Mouse (Mus musculus) naive thymus-derived CD4-positive, alpha-beta T cell, adult 2 months (primary cell): Measurements from ENCODE around the gene Ubxn10.

Experiments
- DNase-seq: peaks from one replicate; pipeline ENCODE4 v3.0.0-alpha.2; 2011; ENCODE audit warnings: low read depth

Ubxn10 gene

DNA sequence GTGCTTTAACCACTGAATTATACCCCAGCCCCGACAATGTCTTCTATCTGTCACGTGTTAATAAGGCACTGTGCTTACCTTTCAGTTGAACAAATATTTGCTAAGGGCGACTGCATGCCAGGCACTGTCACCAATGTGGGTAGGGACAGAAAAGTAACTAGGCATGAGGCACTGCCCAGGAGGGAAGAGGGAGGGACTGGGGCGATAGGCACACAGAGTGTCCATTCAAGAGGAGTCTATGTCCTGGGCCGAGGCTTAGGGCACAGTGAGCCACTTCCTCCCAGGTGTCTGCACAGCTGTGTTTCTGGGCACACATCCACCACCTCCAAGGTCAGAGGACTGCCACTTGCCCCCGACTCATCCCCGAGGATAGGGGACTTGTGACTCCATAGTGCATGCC is at the start of gene Ubxn10:
Gene Ubxn10 (minus strand): TSS at position 137 of the 400 bp plus-strand sequence.
- DNase-seq: no peak

- DNase-seq: no peak
Observed at GRCm38 (mm10) chr4:138786141-138786540, 49.2 kb upstream of the Ubxn10 start.

GRCm38 (mm10) chr4:138785721-138786120 is 48.8 kb upstream of the Ubxn10 start:
- DNase-seq: no peak

DNA sequence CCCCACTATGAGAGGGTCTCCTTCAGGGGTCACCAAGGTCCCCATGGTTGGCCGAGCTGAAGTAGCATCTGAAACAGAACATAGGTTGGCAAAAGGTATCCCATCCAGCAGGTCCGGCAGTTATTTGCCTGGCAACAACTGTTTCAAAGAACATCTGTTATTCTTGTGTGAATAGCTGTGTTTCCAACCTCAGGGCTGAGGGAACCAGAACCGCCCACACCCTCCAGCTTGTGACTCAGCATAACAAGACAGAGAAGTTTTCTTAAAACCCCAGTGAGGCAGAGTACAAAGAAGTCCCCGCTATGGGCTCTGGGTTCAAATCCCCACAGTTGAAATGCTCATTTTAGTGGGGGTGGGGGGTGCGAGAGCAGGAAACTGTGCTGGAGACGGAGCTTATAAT is 45.1 kb upstream of the Ubxn10 start:
- no peak for DNase-seq

DNA sequence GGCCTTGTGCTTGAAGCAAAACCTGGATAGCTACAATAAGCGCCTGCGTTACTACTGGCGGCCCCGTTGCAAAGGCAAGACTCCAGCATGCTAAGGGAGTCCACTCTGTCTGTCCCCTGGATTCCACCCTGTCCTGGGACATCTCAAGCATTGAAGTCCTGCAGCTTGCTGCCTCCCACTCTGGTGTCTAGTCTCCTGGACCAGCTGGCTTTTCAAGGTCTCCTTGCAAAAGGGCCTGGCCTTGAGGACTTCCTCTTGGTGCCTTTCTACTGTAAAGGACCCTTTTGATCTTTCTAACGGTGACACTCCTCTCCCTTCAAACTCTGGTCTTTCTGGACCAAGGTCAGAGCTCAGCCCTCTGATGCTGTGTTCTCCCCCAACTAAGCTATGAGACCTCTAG is 43.3 kb upstream of the Ubxn10 start:
- no peak for DNase-seq

- DNase-seq: no peak
Observed at GRCm38 (mm10) chr4:138777417-138778407, 40.7 kb upstream of the Ubxn10 start.

DNA sequence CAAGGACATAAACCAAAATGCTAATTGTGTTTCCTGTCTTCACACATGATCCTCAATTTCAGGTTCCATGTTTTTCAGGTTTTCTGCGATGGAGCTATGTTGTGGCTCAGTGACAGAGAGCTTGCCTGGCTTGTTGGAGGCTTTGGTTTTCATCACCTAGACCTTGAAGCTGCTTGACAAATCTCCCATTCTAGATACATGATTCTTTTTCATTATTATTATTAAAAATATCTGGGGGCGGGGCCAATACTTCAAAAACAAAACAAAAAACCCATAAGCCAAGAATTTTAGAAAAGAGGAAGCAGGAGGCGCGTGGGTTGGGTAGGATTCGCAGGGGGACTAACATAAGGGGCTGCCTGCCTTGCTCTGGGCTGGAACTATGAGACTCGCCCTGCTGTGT is 38.5 kb upstream of the Ubxn10 start, which contains the start of gene Pla2g2d:
Gene Pla2g2d (plus strand): TSS at position 301 of the 400 bp plus-strand sequence.
- no peak for DNase-seq

DNA sequence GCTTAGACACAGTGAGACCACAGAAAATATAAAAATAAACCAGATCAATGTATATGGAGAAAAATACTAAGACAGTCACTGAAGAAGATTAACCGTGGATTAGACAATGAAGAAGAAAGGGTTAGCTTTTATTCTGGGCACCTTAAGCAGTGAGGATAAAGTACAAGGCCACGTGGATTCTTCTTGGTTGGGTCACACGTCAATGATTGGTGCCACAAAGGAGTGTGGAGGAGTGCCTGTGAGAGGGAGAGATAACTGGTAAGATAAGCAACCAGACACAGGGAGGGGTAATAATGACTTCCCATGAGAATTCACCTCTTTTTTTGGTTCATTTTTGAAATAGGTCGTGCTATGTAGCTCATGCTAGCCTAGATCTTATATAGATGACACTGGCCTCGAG is 35.4 kb upstream of the Ubxn10 start:
- no peak for DNase-seq

- no peak for DNase-seq
Observed at GRCm38 (mm10) chr4:138771970-138772369, 35.0 kb upstream of the Ubxn10 start.

DNA sequence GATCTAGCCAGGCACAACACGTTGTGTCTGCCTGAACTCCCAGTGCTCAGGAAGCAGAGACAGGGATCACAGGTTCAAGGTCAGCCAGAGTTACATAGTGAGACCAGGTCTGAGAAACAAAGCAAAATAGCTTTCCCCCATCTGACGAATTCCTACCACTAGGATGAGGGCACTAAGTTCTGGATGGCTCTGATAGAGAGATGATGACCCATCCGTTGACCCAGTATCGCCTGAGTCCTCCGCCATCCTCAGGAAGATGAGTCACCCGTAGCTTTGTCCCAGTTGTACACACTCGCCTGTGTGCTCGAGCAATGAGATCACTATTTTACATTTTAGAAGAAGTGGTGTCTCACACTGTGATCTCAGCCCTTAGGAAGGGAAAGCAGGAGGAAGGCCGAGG is 25.3 kb upstream of the Ubxn10 start:
- DNase-seq: no peak

DNA sequence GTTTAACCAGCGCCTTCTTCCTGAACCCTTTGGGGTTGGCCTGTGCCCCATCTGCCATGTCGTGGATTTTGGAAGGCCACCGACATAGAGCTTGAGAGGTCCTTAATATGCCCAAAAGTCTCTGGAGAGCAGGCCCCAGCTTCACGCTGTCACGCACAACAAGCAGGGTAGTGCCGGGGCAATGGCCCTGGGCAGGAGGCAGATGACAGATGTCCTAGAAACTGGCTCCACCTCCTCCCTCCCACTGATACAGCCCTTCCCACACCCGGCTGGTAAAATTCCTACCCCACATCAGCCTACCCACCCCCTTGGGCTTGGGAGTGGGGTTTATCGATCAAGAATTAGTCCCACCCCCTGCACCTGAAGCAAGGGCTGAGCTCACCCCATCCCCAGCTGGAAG is 20.4 kb upstream of the Ubxn10 start, which contains the start of gene Pla2g2f:
Gene Pla2g2f (minus strand): TSS at position 211 of the 400 bp plus-strand sequence.
- no peak for DNase-seq

- no peak for DNase-seq
Observed at GRCm38 (mm10) chr4:138755983-138756382, 19.0 kb upstream of the Ubxn10 start.

- no peak for DNase-seq
Observed at GRCm38 (mm10) chr4:138755439-138755838, 18.5 kb upstream of the Ubxn10 start.

DNA sequence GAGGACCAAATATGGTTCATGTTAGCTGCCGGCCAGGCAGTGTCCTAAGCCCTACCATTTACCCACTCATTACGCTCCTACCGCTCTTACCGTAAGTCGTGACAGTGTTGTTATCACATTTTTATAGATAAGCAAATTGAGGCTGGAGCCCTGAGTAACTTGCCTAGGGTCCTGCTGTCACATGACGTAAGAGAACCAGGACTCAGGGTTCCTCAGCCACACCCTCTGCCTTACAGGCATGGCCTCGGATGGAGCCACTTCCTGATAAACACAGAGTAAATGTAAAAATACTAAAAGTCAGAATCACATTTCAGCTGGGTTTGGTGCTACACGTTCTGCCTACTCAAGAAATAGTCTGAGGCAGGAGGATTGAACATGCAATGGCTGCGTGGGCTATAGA is 17.5 kb upstream of the Ubxn10 start:
- DNase-seq: no peak

GRCm38 (mm10) chr4:138753608-138754007 is 16.6 kb upstream of the Ubxn10 start:
- no peak for DNase-seq

- no peak for DNase-seq
Observed at GRCm38 (mm10) chr4:138752603-138753002, 15.6 kb upstream of the Ubxn10 start.

- DNase-seq: peak; percentile 6
Observed at GRCm38 (mm10) chr4:138748369-138749072, 11.6 kb upstream of the Ubxn10 start.

DNA sequence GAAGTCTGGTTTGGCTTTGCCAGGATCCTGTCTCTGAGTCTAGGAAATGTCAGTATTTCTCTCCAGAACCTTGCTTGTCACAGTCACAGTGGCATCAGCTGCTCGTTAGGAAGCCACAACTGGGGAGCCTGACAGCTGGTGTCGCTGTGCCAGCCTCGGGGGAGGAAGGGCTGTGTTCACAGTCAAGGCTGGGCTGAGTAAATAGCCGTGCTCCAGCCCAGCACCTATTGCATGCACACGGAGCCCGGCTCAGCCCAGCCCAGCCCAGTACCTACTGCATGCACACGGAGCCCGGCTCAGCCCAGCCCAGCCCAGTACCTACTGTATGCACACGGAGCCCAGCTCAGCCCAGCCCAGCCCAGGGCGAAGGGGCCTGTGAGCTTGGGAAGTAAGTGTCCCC is 10.9 kb upstream of the Ubxn10 start:
- no peak for DNase-seq

DNA sequence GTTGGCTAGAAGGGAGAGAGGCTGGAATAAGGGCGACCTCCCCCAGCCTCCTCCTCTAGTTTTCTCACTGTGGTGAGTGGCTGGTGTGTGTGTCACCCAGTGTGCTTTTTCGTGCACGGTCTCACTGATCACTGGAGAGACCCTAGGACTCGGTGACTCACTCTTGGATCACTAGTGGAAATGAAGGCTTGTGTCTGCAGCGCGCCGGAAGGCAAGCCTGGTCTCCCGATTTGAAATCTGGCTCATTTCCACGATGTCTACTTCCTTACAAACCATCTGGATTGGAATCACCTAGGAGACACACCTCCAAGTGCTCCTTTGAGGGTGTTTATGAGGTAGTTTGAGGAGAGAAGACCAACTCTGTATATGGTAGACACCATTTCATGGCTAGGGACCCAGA is 9.9 kb upstream of the Ubxn10 start:
- DNase-seq: no peak

DNA sequence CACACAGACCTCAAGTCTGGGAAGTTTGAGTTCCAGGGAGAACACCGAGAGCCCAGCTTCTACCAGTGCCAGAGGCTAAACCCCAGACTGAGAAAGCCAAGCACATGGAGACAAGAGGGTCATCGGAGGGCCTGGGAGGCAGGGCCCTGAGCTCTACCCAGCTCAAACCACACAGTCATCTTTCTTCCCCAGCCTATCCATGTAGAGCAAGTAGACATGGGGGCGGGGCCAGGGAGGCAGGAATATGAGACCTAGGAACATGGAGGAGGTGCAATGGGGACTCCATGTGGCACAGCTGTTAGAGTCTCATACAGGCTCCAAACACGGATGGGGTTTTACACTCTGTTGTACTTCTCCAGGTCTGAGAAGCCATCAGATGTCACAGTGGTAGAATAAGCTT is 8.9 kb upstream of the Ubxn10 start:
- no peak for DNase-seq

- DNase-seq: no peak
Observed at GRCm38 (mm10) chr4:138739136-138739851, 2.3 kb upstream of the Ubxn10 start.

DNA sequence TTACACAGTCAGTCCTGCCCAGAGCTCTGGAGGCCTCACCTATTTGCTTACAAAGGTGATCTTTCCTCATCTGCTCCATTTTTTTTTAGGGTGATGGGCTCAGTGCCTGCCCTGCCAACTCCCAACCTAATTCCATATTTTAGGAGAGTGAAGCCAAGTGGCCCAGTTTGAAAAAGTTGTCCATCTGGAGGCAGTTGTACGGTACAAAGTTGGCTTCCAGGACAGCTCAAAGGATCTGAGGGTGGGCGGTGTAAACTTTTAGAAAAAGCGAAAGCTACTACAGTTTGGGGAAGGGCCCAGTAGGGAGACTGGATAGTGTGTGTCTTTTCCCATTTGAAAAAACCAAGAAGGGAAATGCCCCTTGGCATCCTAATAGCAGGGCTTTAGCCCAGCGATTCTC is 2.1 kb downstream of the Ubxn10 start:
- DNase-seq: no peak
